ENCODE assay signal across 10 mouse cellular contexts in genomic region chr7:64159612-64160591, GRCm38 (mm10). TPM values are rescaled to one million over a fixed set of nuclear protein-coding genes. Genes with fewer than 3 reads are reported as not detected.
DNase-seq lines count a peak whose midpoint lies in the region; ATAC-seq lines count a peak whose summit lies in the region.
"Had no signal": no experiment of that assay in that cellular context is flagged by ENCODE, and none has a peak within 500 bp of the region (broad histone marks: within the 10 kb centered on the region; RNA-seq: fewer than 3 reads in every experiment).

No protein-coding gene starts in this region.

- no peak overlapping the region for H3K4me3 ChIP-seq in midbrain, embryonic 11.5 days (ENCODE audit: low read depth, low read length)
- H3K4me3 ChIP-seq in midbrain, embryonic 15.5 days = no peak overlapping the region
- H3K4me3 ChIP-seq in hindbrain, embryonic 16.5 days (ENCODE audit: low read length) = no peak overlapping the region
- no peak overlapping the region for H3K4me3 ChIP-seq in stomach, embryonic 16.5 days (replicated peaks; ENCODE audit: low read length)
- H3K4me3 ChIP-seq: heart, embryonic 13.5 days had no signal

- WGBS in midbrain, embryonic 11.5 days = 52% methylated on average over 7 of the region's 7 CpGs
- 60% methylated on average over 7 of the region's 7 CpGs for WGBS in midbrain, embryonic 15.5 days
- WGBS in hindbrain, embryonic 16.5 days = 46% methylated on average over 7 of the region's 7 CpGs
- 46% methylated on average over 7 of the region's 7 CpGs for WGBS in stomach, embryonic 16.5 days

- no peaks in the 10 kb centered on the region for H3K27me3 ChIP-seq in midbrain, embryonic 11.5 days (ENCODE audit: control insufficient read depth, insufficient read depth, low read length)
- no peaks in the 10 kb centered on the region for H3K27me3 ChIP-seq in midbrain, embryonic 15.5 days (replicated peaks)
- no peaks in the 10 kb centered on the region; the same call in 1 of the 2 replicates for H3K27me3 ChIP-seq in hindbrain, embryonic 16.5 days (replicated peaks; ENCODE audit: control insufficient read depth, insufficient read depth, low read length)
- no peaks in the 10 kb centered on the region for H3K27me3 ChIP-seq in stomach, embryonic 16.5 days (ENCODE audit: control insufficient read depth, insufficient read depth, low read length)
- H3K27me3 ChIP-seq: heart, embryonic 13.5 days had no signal

- peak overlapping the region; percentile 37; the same call in 1 of the 2 replicates for H3K27ac ChIP-seq in midbrain, embryonic 11.5 days (ENCODE audit: low read depth, low read length)
- no peak overlapping the region for H3K27ac ChIP-seq in midbrain, embryonic 15.5 days
- peak overlapping the region; percentile 54; the same call in 1 of the 2 replicates for H3K27ac ChIP-seq in hindbrain, embryonic 16.5 days (ENCODE audit: low read depth, low read length)
- H3K27ac ChIP-seq in stomach, embryonic 16.5 days (ENCODE audit: low read length) = 0 out of 2 replicates have a peak overlapping the region, but pooled peaks have one; percentile 10
- H3K27ac ChIP-seq: heart, embryonic 13.5 days had no signal

- no peak overlapping the region for H3K4me2 ChIP-seq in midbrain, embryonic 11.5 days
- no peak overlapping the region for H3K4me2 ChIP-seq in midbrain, embryonic 15.5 days
- no peak overlapping the region for H3K4me2 ChIP-seq in hindbrain, embryonic 16.5 days (ENCODE audit: low read length)
- H3K4me2 ChIP-seq in stomach, embryonic 16.5 days (ENCODE audit: low read depth, low read length) = no peak overlapping the region
- H3K4me2 ChIP-seq: heart, embryonic 13.5 days had no signal

- H3K9me3 ChIP-seq in midbrain, embryonic 11.5 days (ENCODE audit: control insufficient read depth, low read length) = no peaks in the 10 kb centered on the region
- no peaks in the 10 kb centered on the region for H3K9me3 ChIP-seq in midbrain, embryonic 15.5 days
- no peaks in the 10 kb centered on the region for H3K9me3 ChIP-seq in hindbrain, embryonic 16.5 days (ENCODE audit: control insufficient read depth, low read length)
- H3K9me3 ChIP-seq in stomach, embryonic 16.5 days (replicated peaks; ENCODE audit: control insufficient read depth, low read length) = no peaks in the 10 kb centered on the region
- H3K9me3 ChIP-seq: heart, embryonic 13.5 days had no signal

- no peak for DNase-seq in frontal cortex, postnatal 10 days (ENCODE audit: low spot score in 2 of 2)
- no peak for DNase-seq in midbrain, embryonic 11.5 days (ENCODE audit: low spot score, missing footprints)
- DNase-seq in right cerebral cortex, postnatal 4 days = no peak
- no peak for DNase-seq in right cerebral cortex, adult 2 months (ENCODE audit: low spot score in 2 of 2)
- DNase-seq: layer of hippocampus, postnatal 36 days had no signal

- peaks cover 12% of the 10 kb centered on the region for H3K4me1 ChIP-seq in midbrain, embryonic 11.5 days (ENCODE audit: control insufficient read depth, insufficient read depth, low read length)
- peaks cover 20% of the 10 kb centered on the region for H3K4me1 ChIP-seq in midbrain, embryonic 15.5 days
- H3K4me1 ChIP-seq in hindbrain, embryonic 16.5 days (ENCODE audit: control insufficient read depth, insufficient read depth, low read depth, low read length) = peaks cover 16% of the 10 kb centered on the region
- H3K4me1 ChIP-seq in stomach, embryonic 16.5 days (ENCODE audit: control insufficient read depth, insufficient read depth, low read length) = peaks cover 14% of the 10 kb centered on the region

- no peak overlapping the region for H3K9ac ChIP-seq in midbrain, embryonic 11.5 days (ENCODE audit: low read length)
- no peak overlapping the region for H3K9ac ChIP-seq in midbrain, embryonic 15.5 days
- H3K9ac ChIP-seq in hindbrain, embryonic 16.5 days (ENCODE audit: low read depth, low read length) = no peak overlapping the region
- no peak overlapping the region for H3K9ac ChIP-seq in stomach, embryonic 16.5 days (ENCODE audit: low read length)
- H3K9ac ChIP-seq: heart, embryonic 13.5 days had no signal

- 0 out of 2 replicates have a peak, but pooled peaks have one; percentile 14 for ATAC-seq in frontal cortex, adult (ENCODE audit: low TSS enrichment)
- ATAC-seq in midbrain, embryonic 11.5 days (ENCODE audit: low FRiP score) = peak; percentile 68
- ATAC-seq in midbrain, embryonic 15.5 days (replicated peaks) = no peak
- peak; percentile 22; the same call in 1 of the 2 replicates for ATAC-seq in hindbrain, embryonic 16.5 days
- peak; percentile 35; the same call in 1 of the 2 replicates for ATAC-seq in stomach, embryonic 16.5 days (ENCODE audit: insufficient read depth, low FRiP score)

- no peaks in the 10 kb centered on the region for H3K36me3 ChIP-seq in midbrain, embryonic 11.5 days (ENCODE audit: control insufficient read depth, insufficient read depth, low read length)
- no peaks in the 10 kb centered on the region for H3K36me3 ChIP-seq in midbrain, embryonic 15.5 days (replicated peaks)
- H3K36me3 ChIP-seq in hindbrain, embryonic 16.5 days (ENCODE audit: control insufficient read depth, insufficient read depth, low read length) = no peaks in the 10 kb centered on the region
- no peaks in the 10 kb centered on the region for H3K36me3 ChIP-seq in stomach, embryonic 16.5 days (ENCODE audit: control insufficient read depth, insufficient read depth, low read length)
- H3K36me3 ChIP-seq: heart, embryonic 13.5 days had no signal

RNA-seq across cellular contexts. Expression of gene Trpm1, which starts 6.3 kb away (rescaled TPM):
- polyA plus RNA-seq in midbrain, embryonic 11.5 days (2014; fragmentation: Nextera tagmentation; extraction: Ambion mirVana) = 0.37 and 0.41 TPM in 2 replicates
- polyA plus RNA-seq in midbrain, embryonic 15.5 days (2015; fragmentation: Nextera tagmentation; extraction: Ambion mirVana) = 0.19 and 0.26 TPM in 2 replicates
- polyA plus RNA-seq in hindbrain, embryonic 16.5 days (2015; fragmentation: Nextera tagmentation; extraction: Ambion mirVana) = 0.19 and 0.22 TPM in 2 replicates
- 0.12 and 0.22 TPM in 2 replicates for polyA plus RNA-seq in stomach, embryonic 16.5 days (2015; fragmentation: Nextera tagmentation; extraction: Ambion mirVana)
